ENCODE assay signal across 27 mouse cellular contexts in the genomic region with DNA sequence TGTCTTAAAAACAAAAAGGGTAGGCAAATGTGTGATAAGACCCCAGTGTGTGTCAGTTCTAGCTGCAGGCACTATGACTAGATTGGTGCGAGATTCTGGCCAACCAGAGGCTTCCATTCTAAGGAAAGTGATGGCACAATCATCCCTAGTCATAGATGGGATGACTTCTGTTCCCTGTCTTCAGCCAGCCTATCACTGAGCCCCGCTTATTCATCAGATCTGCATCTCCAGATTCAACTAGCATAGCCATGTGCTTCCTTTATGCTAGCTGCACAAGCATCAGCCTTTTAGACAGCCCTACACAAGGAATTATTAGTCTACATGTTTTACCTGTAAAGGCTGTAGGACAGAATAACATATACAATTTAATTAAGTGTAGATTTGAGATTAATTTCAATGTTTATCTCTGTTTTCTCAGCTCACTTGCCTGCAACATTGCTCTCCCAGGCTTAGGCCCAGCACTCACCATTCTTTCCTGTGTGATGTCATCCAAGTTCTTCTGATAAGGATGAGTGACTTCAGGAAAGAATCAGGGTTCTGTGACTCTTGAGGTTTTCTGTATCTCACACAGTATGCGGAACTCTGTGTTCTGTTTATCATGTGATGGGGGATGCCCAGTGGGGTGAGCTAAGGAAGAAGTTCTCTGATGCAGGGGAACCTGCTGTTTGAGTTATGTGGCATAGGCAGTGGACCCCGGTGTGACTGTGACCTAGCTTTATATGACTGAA.
A peak's percentile ranks its signal among the peaks of the same experiment; 100 is the strongest.
DNase-seq lines count a peak whose midpoint lies in the region; ATAC-seq and TF ChIP-seq lines count a peak whose summit lies in the region.
"Had no signal": no experiment of that assay in that cellular context is flagged by ENCODE, and none has a peak within 500 bp of the region (broad histone marks: within the 10 kb centered on the region; RNA-seq: fewer than 3 reads in every experiment).

No protein-coding gene starts in this region.

- no peak for DNase-seq in heart, adult 18-20 months
- no peak for DNase-seq in midbrain, embryonic 11.5 days (ENCODE audit: low spot score, missing footprints)
- DNase-seq in MEL (ENCODE audit: low read depth, low spot score) = peak; percentile 10
- no peak for DNase-seq in adrenal gland, adult 18-20 months (ENCODE audit: low spot score in 2 of 2)
- DNase-seq: adrenal gland, postnatal 10 days; adrenal gland, postnatal 36 days; B cell, adult 2 months; cerebellum, adult 18-20 months; cerebellum, adult 9-10 months; cerebellum, postnatal 14 days; gastrocnemius, postnatal 10 days; gastrocnemius, postnatal 36 days; heart, postnatal 14 days; heart, postnatal 4 days had no signal

- H3K4me3 ChIP-seq in heart, embryonic 11.5 days (ENCODE audit: low read depth, low read length) = no peak overlapping the region
- no peak overlapping the region for H3K4me3 ChIP-seq in midbrain, embryonic 15.5 days
- H3K4me3 ChIP-seq in midbrain, embryonic 11.5 days (ENCODE audit: low read depth, low read length) = no peak overlapping the region
- no peak overlapping the region for H3K4me3 ChIP-seq in MEL (ENCODE audit: control insufficient read depth in 1 of 2, insufficient read depth in 1 of 2, low read depth in 2 of 2, low read length in 2 of 2)
- H3K4me3 ChIP-seq in neural tube, embryonic 15.5 days (replicated peaks) = no peak overlapping the region
- H3K4me3 ChIP-seq: forebrain, embryonic 10.5 days; forebrain, embryonic 13.5 days; heart, embryonic 13.5 days had no signal

- no peaks in the 10 kb centered on the region for H3K79me2 ChIP-seq in MEL (ENCODE audit: control insufficient read depth, insufficient read depth, low read length, poor library complexity)

- no peak overlapping the region for H3K4me2 ChIP-seq in heart, embryonic 11.5 days
- no peak overlapping the region for H3K4me2 ChIP-seq in midbrain, embryonic 15.5 days
- no peak overlapping the region for H3K4me2 ChIP-seq in midbrain, embryonic 11.5 days
- H3K4me2 ChIP-seq in neural tube, embryonic 15.5 days = no peak overlapping the region
- H3K4me2 ChIP-seq: forebrain, embryonic 13.5 days; heart, embryonic 13.5 days; hindbrain, embryonic 14.5 days had no signal

- ATAC-seq in heart, embryonic 11.5 days (replicated peaks; ENCODE audit: insufficient number of reproducible peaks, low FRiP score, low TSS enrichment) = peak; percentile 61; the same call in 1 of the 2 replicates
- peak; percentile 56; the same call in 1 of the 2 replicates for ATAC-seq in midbrain, embryonic 15.5 days (replicated peaks)
- ATAC-seq in midbrain, embryonic 11.5 days (ENCODE audit: low FRiP score) = no peak
- ATAC-seq in neural tube, embryonic 15.5 days (ENCODE audit: low FRiP score) = 0 out of 2 replicates have a peak, but pooled peaks have one; percentile 14
- ATAC-seq: activated CD4-positive, CD25-positive, alpha-beta regulatory T cell, adult 4 months; forebrain, embryonic 13.5 days; forebrain, embryonic 16.5 days; hindbrain, postnatal 0 days; inflammation-experienced regulatory T-cells, adult 6 months had no signal

- no peaks in the 10 kb centered on the region for H3K4me1 ChIP-seq in heart, embryonic 11.5 days (ENCODE audit: control insufficient read depth, insufficient read depth, low read length)
- no peaks in the 10 kb centered on the region for H3K4me1 ChIP-seq in midbrain, embryonic 15.5 days
- H3K4me1 ChIP-seq in midbrain, embryonic 11.5 days (ENCODE audit: control insufficient read depth, insufficient read depth, low read length) = no peaks in the 10 kb centered on the region
- no peaks in the 10 kb centered on the region for H3K4me1 ChIP-seq in MEL (ENCODE audit: control insufficient read depth in 1 of 2, insufficient read depth in 2 of 2, low read length in 2 of 2)
- no peaks in the 10 kb centered on the region for H3K4me1 ChIP-seq in neural tube, embryonic 15.5 days
- H3K4me1 ChIP-seq: forebrain, embryonic 10.5 days; forebrain, embryonic 13.5 days; heart, embryonic 13.5 days had no signal

- 0 out of 4 replicates have a peak, but pooled peaks of 1 of the 2 experiments have one; percentile 15 for TF ChIP-seq EP300 in MEL (IDR thresholded peaks at IDR 0.05; ENCODE audit: low read depth in 1 of 2, low read length in 2 of 2)

- TF ChIP-seq POLR2A in MEL (IDR thresholded peaks at IDR 0.05; ENCODE audit: control insufficient read depth in 1 of 2, insufficient read depth in 1 of 2, low read depth in 1 of 2, low read length in 2 of 2, poor library complexity in 1 of 2) = no peak

- H3K9ac ChIP-seq in heart, embryonic 11.5 days (ENCODE audit: low read depth, low read length) = no peak overlapping the region
- no peak overlapping the region for H3K9ac ChIP-seq in midbrain, embryonic 15.5 days
- no peak overlapping the region for H3K9ac ChIP-seq in midbrain, embryonic 11.5 days (ENCODE audit: low read length)
- no peak overlapping the region for H3K9ac ChIP-seq in MEL (ENCODE audit: control insufficient read depth, low read depth, low read length, poor library complexity, severe bottlenecking)
- no peak overlapping the region for H3K9ac ChIP-seq in neural tube, embryonic 15.5 days (replicated peaks)
- H3K9ac ChIP-seq: forebrain, embryonic 13.5 days; heart, embryonic 13.5 days; hindbrain, embryonic 14.5 days had no signal

- no peaks in the 10 kb centered on the region for H3K27me3 ChIP-seq in heart, embryonic 11.5 days (ENCODE audit: control insufficient read depth, insufficient read depth, low read length)
- H3K27me3 ChIP-seq in midbrain, embryonic 15.5 days (replicated peaks) = no peaks in the 10 kb centered on the region
- H3K27me3 ChIP-seq in midbrain, embryonic 11.5 days (ENCODE audit: control insufficient read depth, insufficient read depth, low read length) = no peaks in the 10 kb centered on the region
- no peaks in the 10 kb centered on the region for H3K27me3 ChIP-seq in MEL (ENCODE audit: control insufficient read depth in 1 of 2, insufficient read depth in 2 of 2, low read length in 2 of 2)
- H3K27me3 ChIP-seq in neural tube, embryonic 15.5 days (replicated peaks) = no peaks in the 10 kb centered on the region
- H3K27me3 ChIP-seq: CH12.LX; forebrain, embryonic 13.5 days; heart, embryonic 13.5 days had no signal

- WGBS in heart, embryonic 11.5 days (ENCODE audit: insufficient replicate concordance) = 51% methylated on average over 4 of the region's 4 CpGs
- 85% methylated on average over 4 of the region's 4 CpGs for WGBS in midbrain, embryonic 15.5 days
- WGBS in midbrain, embryonic 11.5 days = 81% methylated on average over 4 of the region's 4 CpGs
- WGBS in neural tube, embryonic 15.5 days = 86% methylated on average over 4 of the region's 4 CpGs

- TF ChIP-seq RAD21 in MEL (IDR thresholded peaks at IDR 0.05; ENCODE audit: low read depth, low read length) = no peak

- no peaks in the 10 kb centered on the region for H3K36me3 ChIP-seq in heart, embryonic 11.5 days (ENCODE audit: control insufficient read depth, insufficient read depth, low read length)
- no peaks in the 10 kb centered on the region for H3K36me3 ChIP-seq in midbrain, embryonic 15.5 days (replicated peaks)
- H3K36me3 ChIP-seq in midbrain, embryonic 11.5 days (ENCODE audit: control insufficient read depth, insufficient read depth, low read length) = no peaks in the 10 kb centered on the region
- H3K36me3 ChIP-seq in MEL (ENCODE audit: control insufficient read depth in 1 of 2, insufficient read depth in 2 of 2, low read length in 2 of 2) = no peaks in the 10 kb centered on the region
- no peaks in the 10 kb centered on the region for H3K36me3 ChIP-seq in neural tube, embryonic 15.5 days
- H3K36me3 ChIP-seq: forebrain, embryonic 10.5 days; G1E; heart, embryonic 13.5 days had no signal

- H3K27ac ChIP-seq in heart, embryonic 11.5 days (ENCODE audit: low read depth, low read length) = no peak overlapping the region
- no peak overlapping the region for H3K27ac ChIP-seq in midbrain, embryonic 15.5 days
- H3K27ac ChIP-seq in midbrain, embryonic 11.5 days (ENCODE audit: low read depth, low read length) = no peak overlapping the region
- H3K27ac ChIP-seq in MEL (ENCODE audit: control insufficient read depth, low read depth, low read length) = no peak overlapping the region
- no peak overlapping the region for H3K27ac ChIP-seq in neural tube, embryonic 15.5 days (replicated peaks)
- H3K27ac ChIP-seq: forebrain, embryonic 10.5 days; forebrain, embryonic 13.5 days; heart, embryonic 13.5 days; hindbrain, embryonic 14.5 days; hindbrain, postnatal 0 days had no signal

- TF ChIP-seq CTCF in MEL (IDR thresholded peaks at IDR 0.05 in 2 of 3, conservative IDR thresholded peaks at IDR 0.05 in 1 of 3; ENCODE audit: control insufficient read depth in 1 of 3, insufficient read depth in 1 of 3, low read depth in 2 of 3, low read length in 3 of 3, poor library complexity in 1 of 3, severe bottlenecking in 1 of 3) = no peak

- H3K9me3 ChIP-seq in heart, embryonic 11.5 days (replicated peaks; ENCODE audit: control insufficient read depth, low read length) = no peaks in the 10 kb centered on the region
- H3K9me3 ChIP-seq in midbrain, embryonic 15.5 days = no peaks in the 10 kb centered on the region
- H3K9me3 ChIP-seq in midbrain, embryonic 11.5 days (ENCODE audit: control insufficient read depth, low read length) = no peaks in the 10 kb centered on the region
- no peaks in the 10 kb centered on the region for H3K9me3 ChIP-seq in MEL (replicated peaks; ENCODE audit: insufficient read depth, low read length)
- H3K9me3 ChIP-seq in neural tube, embryonic 15.5 days (replicated peaks) = no peaks in the 10 kb centered on the region
- H3K9me3 ChIP-seq: forebrain, embryonic 10.5 days; forebrain, embryonic 13.5 days; G1E; heart, embryonic 13.5 days had no signal

TF ChIP-seq in MEL, 35 proteins besides CTCF, POLR2A, EP300 and RAD21:
- TF ChIP-seq GATA1 (IDR thresholded peaks at IDR 0.05; ENCODE audit: low read depth, low read length) (0 out of 2 replicates have a peak, but pooled peaks have one; percentile 8), CHD2 (IDR thresholded peaks at IDR 0.05; ENCODE audit: low read length) (no peak), RCOR1 (IDR thresholded peaks at IDR 0.05; ENCODE audit: low read depth, low read length) (peak; percentile 61; the same call in 1 of the 2 replicates), MAZ (IDR thresholded peaks at IDR 0.05; ENCODE audit: low read depth, low read length) (no peak)
TF ChIP-seq in MEL: peak in this region for 2.
